Mouse (Mus musculus): ENCODE data around the gene Gpr63.
"Not testable (repeated sequence)": the region's sequence is repeated elsewhere in the genome, so short reads cannot be mapped to it uniquely, and the experiment has no call there.

Gene Gpr63

GRCm38 (mm10) chr4:24966299-24966991, at the start of gene Gpr63:
TSS of gene Gpr63 (plus strand) at chr4:24966407.
- DNase-seq, result peak; percentile 84

- DNase-seq, result no peak
These were observed 46.1 kb upstream of the Gpr63 start for GRCm38 (mm10) chr4:24920006-24920577.

GRCm38 (mm10) chr4:24924726-24925125, 41.5 kb upstream of the Gpr63 start:
- DNase-seq, result no peak

GRCm38 (mm10) chr4:24928260-24928780, 37.9 kb upstream of the Gpr63 start:
- no peak for DNase-seq

- DNase-seq, result no peak
These were observed 37.3 kb upstream of the Gpr63 start for GRCm38 (mm10) chr4:24928926-24929325.

- DNase-seq, result no peak
These were observed 23.3 kb upstream of the Gpr63 start for GRCm38 (mm10) chr4:24942728-24943424.

- no peak for DNase-seq
These were observed 299 bp upstream of the Gpr63 start for GRCm38 (mm10) chr4:24965918-24966298.

- DNase-seq, result no peak
These were observed 1.0 kb downstream of the Gpr63 start for GRCm38 (mm10) chr4:24967251-24967650.

- no peak for DNase-seq
These were observed 12.4 kb downstream of the Gpr63 start for GRCm38 (mm10) chr4:24978589-24978988.

GRCm38 (mm10) chr4:24985612-24986011, 19.4 kb downstream of the Gpr63 start:
- no peak for DNase-seq

- DNase-seq, result no peak
These were observed 25.3 kb downstream of the Gpr63 start for GRCm38 (mm10) chr4:24991475-24991874.

- not testable (repeated sequence) for DNase-seq
These were observed 43.1 kb downstream of the Gpr63 start for GRCm38 (mm10) chr4:25009328-25009727.

GRCm38 (mm10) chr4:25011780-25012179, 45.6 kb downstream of the Gpr63 start:
- no peak for DNase-seq

- DNase-seq, result no peak
These were observed 46.5 kb downstream of the Gpr63 start for GRCm38 (mm10) chr4:25012726-25013125.

GRCm38 (mm10) chr4:25015017-25015655, 48.9 kb downstream of the Gpr63 start:
- DNase-seq, result no peak

GRCm38 (mm10) chr4:25028252-25028651, 62.0 kb downstream of the Gpr63 start:
- DNase-seq, result no peak

- DNase-seq, result no peak
These were observed 62.5 kb downstream of the Gpr63 start for GRCm38 (mm10) chr4:25028752-25029151.

- DNase-seq, result no peak
These were observed 63.7 kb downstream of the Gpr63 start for GRCm38 (mm10) chr4:25029875-25030274.

GRCm38 (mm10) chr4:25035158-25035791, 69.1 kb downstream of the Gpr63 start:
- DNase-seq, result peak; percentile 27

GRCm38 (mm10) chr4:25035806-25036205, 69.6 kb downstream of the Gpr63 start:
- DNase-seq, result no peak

GRCm38 (mm10) chr4:25037260-25037659, 71.1 kb downstream of the Gpr63 start:
- no peak for DNase-seq

- DNase-seq, result peak; percentile 8
These were observed 89.3 kb downstream of the Gpr63 start for GRCm38 (mm10) chr4:25055541-25055940.
